Mouse (Mus musculus): ENCODE measurements around the gene AI481877. TPM values are rescaled to one million over a fixed set of nuclear protein-coding genes. Genes with fewer than 3 reads are reported as not detected.

Gene AI481877
- polyA plus RNA-seq, 1 experiment from 2014 or later = 0.04 TPM

DNA sequence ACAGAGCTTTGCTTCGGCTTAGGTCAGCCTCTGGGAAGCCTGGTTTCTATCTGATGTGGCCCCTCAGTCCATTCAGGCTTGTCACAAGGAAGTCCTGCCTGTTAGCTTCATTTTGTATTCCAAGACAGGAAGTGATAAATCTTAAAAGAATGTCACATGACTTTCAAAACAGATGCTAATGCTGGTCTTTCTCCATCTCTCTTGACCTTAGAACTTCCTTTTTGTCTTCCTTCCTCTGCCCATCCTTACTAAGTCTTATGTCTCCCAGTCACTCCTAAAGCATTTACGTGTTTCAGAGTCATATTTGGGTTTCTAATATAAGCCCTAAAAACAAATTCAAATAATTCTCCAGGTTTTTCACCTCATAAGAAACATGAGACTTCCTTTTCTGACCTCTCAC, 25.3 kb upstream of the AI481877 start:
- H3K27ac ChIP-seq = no peak overlapping the region
- H3K9ac ChIP-seq = no peak overlapping the region
- no peaks in the 10 kb centered on the region for H3K9me3 ChIP-seq
- H3K4me1 ChIP-seq = no peaks in the 10 kb centered on the region
- no peak overlapping the region for H3K4me2 ChIP-seq
- no peaks in the 10 kb centered on the region for H3K27me3 ChIP-seq (replicated peaks)
- H3K36me3 ChIP-seq (replicated peaks) = no peaks in the 10 kb centered on the region
- no peak for ATAC-seq (replicated peaks)
- 90% methylated on average over 2 of the region's 2 CpGs for WGBS
- H3K4me3 ChIP-seq = no peak overlapping the region

DNA sequence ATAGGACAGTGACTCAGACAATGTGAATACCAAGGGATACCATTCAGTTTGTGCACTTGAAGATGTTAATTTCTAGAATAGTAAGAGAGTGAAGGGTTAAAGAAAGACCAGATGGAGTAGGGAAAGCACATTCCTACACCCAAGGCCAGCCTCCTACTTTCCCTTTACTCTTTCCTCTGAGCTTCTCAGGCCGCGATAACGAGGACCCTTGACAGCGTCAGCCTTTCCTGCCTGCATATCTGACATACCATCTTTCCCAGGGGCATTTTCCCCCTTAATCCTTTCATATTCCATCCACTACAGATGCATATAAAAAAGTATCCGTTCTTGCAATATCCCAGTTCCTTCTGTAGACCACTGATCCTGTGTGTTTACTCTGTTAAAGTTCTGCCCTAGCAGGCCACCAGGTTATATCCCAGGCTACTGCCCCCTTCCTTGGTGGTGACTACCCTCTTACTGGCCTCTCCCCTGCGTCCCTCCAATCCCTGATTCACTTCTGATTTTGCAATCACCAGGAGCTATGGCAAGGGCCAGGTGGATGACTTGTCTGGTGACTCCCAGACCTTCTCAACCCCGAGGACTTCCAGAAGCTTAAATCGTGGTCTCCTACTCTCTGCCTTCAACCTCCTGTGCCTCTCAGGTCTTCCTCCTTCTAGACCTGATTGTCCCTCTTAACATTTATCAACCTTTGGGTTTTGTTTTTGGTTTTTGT, 22.3 kb upstream of the AI481877 start:
- Histone ChIP-seq H3K9me3 (no peaks in the 10 kb centered on the region), H3K27me3 (replicated peaks) (no peaks in the 10 kb centered on the region), H3K4me2 (no peak overlapping the region), H3K4me1 (no peaks in the 10 kb centered on the region), H3K36me3 (replicated peaks) (no peaks in the 10 kb centered on the region), H3K4me3 (no peak overlapping the region), H3K27ac (no peak overlapping the region), H3K9ac (no peak overlapping the region)
- 78% methylated on average over 8 of the region's 8 CpGs for WGBS
- no peak for ATAC-seq (replicated peaks)

DNA sequence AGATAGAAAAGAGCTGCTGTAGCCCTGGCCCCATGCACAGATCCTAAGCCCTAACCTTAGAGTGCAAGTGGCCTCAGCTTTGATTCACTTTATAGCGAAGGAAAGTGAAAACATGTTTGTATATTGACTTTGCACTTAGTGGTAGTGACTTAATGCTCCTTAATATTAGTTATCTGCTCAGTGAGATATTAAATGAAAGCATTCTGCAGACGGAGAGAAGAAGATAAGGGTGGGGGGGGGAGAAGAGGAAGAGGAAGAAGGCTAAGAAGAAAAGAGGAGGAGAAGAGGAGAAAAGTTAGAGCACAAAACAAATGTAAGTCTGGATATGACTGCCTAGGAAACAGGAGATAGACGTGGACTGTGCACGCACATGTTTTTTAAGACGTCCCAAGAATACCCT, 21.5 kb upstream of the AI481877 start:
- Histone ChIP-seq H3K27ac (no peak overlapping the region), H3K27me3 (replicated peaks) (no peaks in the 10 kb centered on the region), H3K4me1 (no peaks in the 10 kb centered on the region), H3K36me3 (replicated peaks) (no peaks in the 10 kb centered on the region), H3K4me2 (no peak overlapping the region), H3K9me3 (no peaks in the 10 kb centered on the region), H3K9ac (no peak overlapping the region), H3K4me3 (no peak overlapping the region)
- WGBS = 91% methylated on average over 5 of the region's 5 CpGs
- ATAC-seq (replicated peaks) = no peak

DNA sequence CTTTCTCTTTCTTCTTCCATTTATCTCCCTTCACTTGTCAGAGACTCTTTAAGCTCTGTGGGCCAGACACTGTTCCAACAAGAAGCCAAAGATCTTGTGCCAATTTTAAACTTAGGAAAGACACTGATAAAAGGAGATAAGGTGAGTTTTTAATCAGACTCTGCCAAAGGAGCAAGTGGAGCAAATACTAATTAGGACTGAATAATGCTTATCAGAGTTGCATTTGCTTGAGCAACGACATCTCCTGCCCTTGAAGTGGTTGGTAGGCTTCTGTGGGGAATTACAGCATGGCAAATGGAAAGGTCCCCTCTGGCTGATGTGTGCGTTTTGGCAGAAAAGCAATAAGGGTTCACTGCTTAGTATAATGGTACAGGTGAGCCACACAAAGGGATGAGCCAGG, 18.9 kb upstream of the AI481877 start:
- WGBS = 70% methylated on average over 2 of the region's 2 CpGs
- Histone ChIP-seq H3K27ac (no peak overlapping the region), H3K27me3 (replicated peaks) (no peaks in the 10 kb centered on the region), H3K36me3 (replicated peaks) (no peaks in the 10 kb centered on the region), H3K4me3 (no peak overlapping the region), H3K4me2 (no peak overlapping the region), H3K9ac (no peak overlapping the region), H3K9me3 (no peaks in the 10 kb centered on the region), H3K4me1 (no peaks in the 10 kb centered on the region)
- ATAC-seq (replicated peaks) = no peak

DNA sequence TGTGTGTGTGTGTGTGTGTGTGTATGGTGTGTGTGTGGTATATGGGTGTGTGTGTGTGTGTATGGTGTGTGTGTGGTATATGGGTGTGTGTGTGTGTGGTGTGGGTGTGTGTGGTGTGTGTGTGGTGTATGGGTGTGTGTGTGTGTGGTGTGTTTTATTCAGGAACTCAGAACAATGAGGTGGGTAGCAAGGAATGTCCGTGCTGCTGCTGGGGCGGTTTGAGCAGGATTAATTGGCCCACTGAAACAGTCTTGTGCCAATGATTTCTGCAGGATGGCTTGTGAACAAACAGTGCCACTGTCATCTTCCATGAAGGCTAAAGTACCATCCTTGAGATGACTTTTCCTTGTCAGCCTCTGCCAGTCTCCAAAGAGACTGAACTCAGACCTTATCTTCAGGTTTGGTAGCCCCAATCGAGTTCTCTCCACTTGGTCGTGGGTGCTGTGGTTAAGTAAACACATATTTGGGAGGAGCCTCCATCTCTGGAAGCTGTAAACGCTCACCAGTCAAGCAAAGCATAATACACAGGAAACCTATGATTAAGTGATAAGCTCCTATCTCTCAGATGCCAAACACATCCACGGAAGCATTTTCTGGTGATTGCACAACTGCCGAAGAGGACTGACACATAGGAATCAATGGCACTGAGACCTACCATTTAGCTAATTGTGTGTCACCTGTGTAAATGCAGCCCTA, 18.3 kb upstream of the AI481877 start:
- Histone ChIP-seq H3K4me2 (no peak overlapping the region), H3K36me3 (replicated peaks) (no peaks in the 10 kb centered on the region), H3K27ac (no peak overlapping the region), H3K9ac (no peak overlapping the region), H3K9me3 (no peaks in the 10 kb centered on the region), H3K4me3 (no peak overlapping the region), H3K4me1 (no peaks in the 10 kb centered on the region), H3K27me3 (replicated peaks) (no peaks in the 10 kb centered on the region)
- no peak for ATAC-seq (replicated peaks)
- 78% methylated on average over 7 of the region's 7 CpGs for WGBS

DNA sequence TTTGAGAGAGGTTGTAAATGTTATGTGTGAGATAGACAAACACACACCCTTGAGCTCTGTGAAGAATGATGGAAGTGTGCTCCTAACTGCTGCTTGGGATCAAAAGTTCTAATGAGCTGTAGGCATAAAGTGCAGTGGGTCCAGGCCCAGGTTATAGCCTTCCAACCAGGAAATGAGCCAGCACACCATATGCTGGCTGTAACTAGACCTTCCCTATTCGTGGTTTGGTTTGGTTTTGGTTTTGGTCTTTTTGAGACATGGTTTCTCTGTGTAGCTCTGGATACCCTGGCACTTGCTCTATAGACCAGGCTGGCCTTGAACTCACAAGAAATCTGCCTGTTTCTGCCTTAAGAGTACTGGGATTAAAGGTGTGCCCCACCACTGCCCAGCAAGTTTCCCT, 13.2 kb upstream of the AI481877 start:
- 80% methylated on average over 1 of the region's 1 CpGs for WGBS

DNA sequence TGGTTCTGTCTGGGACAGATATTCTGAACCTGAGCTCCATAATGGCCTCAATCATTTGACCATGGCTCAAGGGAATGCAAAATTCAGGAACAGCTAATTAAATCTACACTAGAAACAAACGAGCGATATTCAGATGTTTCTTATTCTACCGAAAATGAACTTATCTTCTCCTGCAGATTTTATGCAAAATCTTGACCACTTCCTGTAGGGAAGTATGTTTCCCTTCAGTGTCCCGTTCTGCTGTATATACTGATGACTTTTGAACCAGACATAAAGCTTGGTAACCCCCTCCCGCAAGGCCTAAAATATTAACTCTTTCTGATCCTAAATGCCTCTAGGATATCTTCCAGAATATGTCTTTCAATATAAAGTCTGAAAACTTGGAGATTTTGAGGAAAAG, 12.1 kb upstream of the AI481877 start:
- no peak overlapping the region for H3K4me3 ChIP-seq
- H3K9ac ChIP-seq = no peak overlapping the region
- WGBS = 84% methylated on average over 5 of the region's 5 CpGs
- ATAC-seq (replicated peaks) = no peak
- H3K4me1 ChIP-seq = no peaks in the 10 kb centered on the region
- no peak overlapping the region for H3K4me2 ChIP-seq
- H3K27me3 ChIP-seq (replicated peaks) = no peaks in the 10 kb centered on the region
- no peaks in the 10 kb centered on the region for H3K9me3 ChIP-seq
- no peak overlapping the region for H3K27ac ChIP-seq
- H3K36me3 ChIP-seq (replicated peaks) = no peaks in the 10 kb centered on the region

More for the DNA sequence above, 13.2 kb upstream of the AI481877 start:
- Histone ChIP-seq H3K9ac (no peak overlapping the region), H3K27ac (no peak overlapping the region), H3K9me3 (no peaks in the 10 kb centered on the region), H3K4me1 (no peaks in the 10 kb centered on the region), H3K36me3 (replicated peaks) (no peaks in the 10 kb centered on the region), H3K4me2 (no peak overlapping the region), H3K4me3 (no peak overlapping the region), H3K27me3 (replicated peaks) (no peaks in the 10 kb centered on the region)
- ATAC-seq (replicated peaks) = no peak

DNA sequence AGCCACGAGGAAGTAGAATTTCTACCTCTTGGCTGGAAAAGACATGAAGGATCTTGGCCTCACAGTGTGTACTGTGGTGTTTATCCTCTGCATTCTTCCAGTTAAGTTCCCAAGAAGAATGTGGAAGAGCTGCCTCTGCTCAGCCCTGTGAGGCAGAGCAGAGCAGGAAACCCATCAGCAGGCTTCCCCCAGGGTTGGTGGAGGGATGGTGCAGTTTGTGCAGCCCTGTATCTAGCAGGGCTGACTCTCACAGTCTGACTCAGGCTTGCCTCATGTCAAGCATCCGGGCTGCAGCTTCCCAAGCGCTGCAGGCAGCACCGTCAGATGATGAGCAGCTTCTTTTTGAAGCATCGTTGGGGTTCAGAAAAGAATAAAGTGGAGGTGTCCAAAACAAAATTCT, 10.3 kb upstream of the AI481877 start:
- H3K4me3 ChIP-seq = no peak overlapping the region
- H3K4me2 ChIP-seq = no peak overlapping the region
- no peaks in the 10 kb centered on the region for H3K9me3 ChIP-seq
- ATAC-seq (replicated peaks) = no peak
- H3K9ac ChIP-seq = no peak overlapping the region
- H3K36me3 ChIP-seq (replicated peaks) = no peaks in the 10 kb centered on the region
- no peaks in the 10 kb centered on the region for H3K4me1 ChIP-seq
- 78% methylated on average over 5 of the region's 5 CpGs for WGBS
- H3K27me3 ChIP-seq (replicated peaks) = no peaks in the 10 kb centered on the region
- H3K27ac ChIP-seq = no peak overlapping the region

DNA sequence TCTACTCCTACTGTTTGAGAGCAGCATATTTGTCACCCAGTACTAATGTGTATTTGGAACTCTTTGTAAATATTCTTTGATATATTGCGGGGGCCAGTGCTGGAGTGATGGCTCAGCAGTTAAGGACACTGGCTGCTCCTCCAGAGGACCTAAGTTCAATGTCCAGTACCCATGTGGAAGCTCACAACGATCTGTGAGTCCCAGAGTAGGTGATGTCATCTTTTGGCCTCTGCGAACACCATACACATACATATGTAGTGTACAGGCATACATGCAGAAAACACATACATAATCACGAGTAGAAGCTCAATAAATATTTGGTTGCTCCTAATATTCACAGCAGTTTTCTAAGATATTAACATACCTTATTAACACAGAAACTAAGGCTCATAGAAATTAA, 9.8 kb downstream of the AI481877 start:
- no peak overlapping the region for H3K9ac ChIP-seq
- H3K36me3 ChIP-seq (replicated peaks) = no peaks in the 10 kb centered on the region
- no peaks in the 10 kb centered on the region for H3K9me3 ChIP-seq
- WGBS = 89% methylated on average over 4 of the region's 4 CpGs
- H3K4me1 ChIP-seq = no peaks in the 10 kb centered on the region
- no peaks in the 10 kb centered on the region for H3K27me3 ChIP-seq (replicated peaks)
- no peak overlapping the region for H3K4me2 ChIP-seq
- ATAC-seq (replicated peaks) = no peak
- no peak overlapping the region for H3K27ac ChIP-seq
- no peak overlapping the region for H3K4me3 ChIP-seq

DNA sequence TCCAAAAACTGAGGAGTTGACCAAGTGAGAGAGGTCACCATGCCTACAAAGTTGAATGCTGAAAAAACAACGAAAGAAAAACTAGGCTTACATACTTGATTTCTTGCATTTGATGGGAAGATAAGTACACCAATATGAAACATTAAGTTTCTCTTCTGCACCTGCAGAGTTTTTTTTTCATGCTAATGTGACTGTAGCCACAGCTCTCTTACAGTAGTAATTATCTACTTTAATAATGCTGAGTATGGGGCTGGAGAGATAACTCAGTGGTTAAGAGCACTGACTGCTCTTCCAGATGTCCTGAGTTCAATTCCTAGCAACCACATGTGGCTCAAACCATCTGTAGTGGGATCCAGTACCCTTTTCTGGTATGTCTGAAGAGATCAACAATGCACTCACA, 13.7 kb downstream of the AI481877 start:
- WGBS = 82% methylated on average over 1 of the region's 1 CpGs
- H3K9ac ChIP-seq = no peak overlapping the region

DNA sequence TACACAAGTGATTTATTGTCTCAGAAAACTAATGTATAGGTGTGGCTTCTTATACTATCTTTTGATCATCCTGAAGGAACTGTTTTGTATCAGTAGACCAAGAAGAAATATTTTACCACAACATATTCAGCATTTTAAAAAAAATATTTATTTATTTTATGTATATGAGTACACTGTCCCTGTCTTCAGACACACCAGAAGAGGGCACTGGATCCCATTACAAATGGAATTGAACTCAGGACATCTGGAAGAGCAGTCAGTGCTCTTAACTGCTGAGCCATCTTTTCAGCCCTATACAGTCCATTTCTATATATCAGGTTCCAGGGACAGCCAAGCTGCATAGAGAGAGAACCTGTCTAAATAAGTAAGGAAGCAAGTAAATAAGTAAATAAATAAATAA, 15.2 kb downstream of the AI481877 start:
- Histone ChIP-seq H3K27me3 (replicated peaks) (no peaks in the 10 kb centered on the region), H3K9me3 (no peaks in the 10 kb centered on the region), H3K27ac (no peak overlapping the region), H3K4me3 (no peak overlapping the region), H3K9ac (no peak overlapping the region), H3K36me3 (replicated peaks) (no peaks in the 10 kb centered on the region), H3K4me1 (no peaks in the 10 kb centered on the region), H3K4me2 (no peak overlapping the region)
- ATAC-seq (replicated peaks) = no peak

More for the DNA sequence above, 13.7 kb downstream of the AI481877 start:
- H3K4me2 ChIP-seq = no peak overlapping the region
- H3K36me3 ChIP-seq (replicated peaks) = no peaks in the 10 kb centered on the region
- no peak overlapping the region for H3K4me3 ChIP-seq
- no peaks in the 10 kb centered on the region for H3K4me1 ChIP-seq
- no peak overlapping the region for H3K27ac ChIP-seq
- no peaks in the 10 kb centered on the region for H3K9me3 ChIP-seq
- no peaks in the 10 kb centered on the region for H3K27me3 ChIP-seq (replicated peaks)
- ATAC-seq (replicated peaks) = no peak

DNA sequence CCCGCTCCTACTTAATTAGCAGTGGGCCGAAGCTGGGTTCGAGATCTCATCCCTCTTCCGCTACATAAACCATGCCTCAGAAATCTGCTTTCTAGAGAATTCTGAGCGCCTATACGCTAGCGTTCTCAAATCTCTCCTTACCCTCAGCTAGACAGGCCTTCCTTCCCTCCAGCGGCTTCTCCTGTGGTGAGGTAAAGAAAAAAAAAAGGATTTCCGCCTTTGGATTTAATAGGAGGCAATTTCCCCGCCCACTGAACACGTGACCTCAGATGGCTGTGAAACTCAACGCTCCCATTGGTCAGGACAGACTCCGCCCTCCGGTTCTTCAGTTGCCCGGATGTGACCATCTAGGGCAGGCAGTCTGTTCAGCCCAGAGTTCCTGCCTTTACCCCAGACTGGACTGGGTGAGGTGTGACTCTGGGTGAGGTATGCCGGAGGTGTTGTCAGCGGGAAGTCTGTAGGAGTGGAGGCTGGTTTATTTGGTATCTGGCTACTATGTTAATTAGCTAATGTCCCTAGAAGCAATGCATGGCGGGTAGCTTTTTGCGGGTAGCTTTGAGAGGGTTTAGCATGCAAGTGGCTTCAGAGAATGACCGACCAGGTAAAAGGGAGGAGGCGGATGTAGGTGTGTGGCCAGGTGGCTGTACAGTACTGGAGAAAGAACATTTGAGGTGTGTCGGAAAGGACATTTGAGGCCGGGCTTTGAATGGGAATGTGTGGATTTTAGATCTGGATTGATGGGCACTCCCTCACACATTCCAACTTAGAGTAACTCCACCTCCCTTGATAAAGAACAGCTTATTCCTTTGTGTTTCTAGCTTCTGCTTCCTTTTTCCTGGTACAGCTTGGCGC, 20.9 kb downstream of the AI481877 start:
- Histone ChIP-seq H3K27me3 (replicated peaks) (no peaks in the 10 kb centered on the region), H3K4me3 (no peak overlapping the region), H3K4me2 (no peak overlapping the region), H3K27ac (no peak overlapping the region), H3K36me3 (replicated peaks) (no peaks in the 10 kb centered on the region), H3K9me3 (no peaks in the 10 kb centered on the region), H3K9ac (no peak overlapping the region), H3K4me1 (no peaks in the 10 kb centered on the region)
- WGBS = 97% methylated on average over 24 of the region's 24 CpGs
- no peak for ATAC-seq (replicated peaks)
